Mouse (Mus musculus) urinary bladder, postnatal 4 days (tissue): ENCODE data around the gene Crybb3.

Experiments
- DNase-seq, 2 experiments: peaks; one replicate each; pipeline ENCODE4 v3.0.0; 2021 to 2022; ENCODE audit warnings: low spot score in 2 of 2

The Crybb3 gene

GRCm38 (mm10) chr5:113049876-113050275, 31.5 kb downstream of the Crybb3 start:
- no peak for DNase-seq

DNA sequence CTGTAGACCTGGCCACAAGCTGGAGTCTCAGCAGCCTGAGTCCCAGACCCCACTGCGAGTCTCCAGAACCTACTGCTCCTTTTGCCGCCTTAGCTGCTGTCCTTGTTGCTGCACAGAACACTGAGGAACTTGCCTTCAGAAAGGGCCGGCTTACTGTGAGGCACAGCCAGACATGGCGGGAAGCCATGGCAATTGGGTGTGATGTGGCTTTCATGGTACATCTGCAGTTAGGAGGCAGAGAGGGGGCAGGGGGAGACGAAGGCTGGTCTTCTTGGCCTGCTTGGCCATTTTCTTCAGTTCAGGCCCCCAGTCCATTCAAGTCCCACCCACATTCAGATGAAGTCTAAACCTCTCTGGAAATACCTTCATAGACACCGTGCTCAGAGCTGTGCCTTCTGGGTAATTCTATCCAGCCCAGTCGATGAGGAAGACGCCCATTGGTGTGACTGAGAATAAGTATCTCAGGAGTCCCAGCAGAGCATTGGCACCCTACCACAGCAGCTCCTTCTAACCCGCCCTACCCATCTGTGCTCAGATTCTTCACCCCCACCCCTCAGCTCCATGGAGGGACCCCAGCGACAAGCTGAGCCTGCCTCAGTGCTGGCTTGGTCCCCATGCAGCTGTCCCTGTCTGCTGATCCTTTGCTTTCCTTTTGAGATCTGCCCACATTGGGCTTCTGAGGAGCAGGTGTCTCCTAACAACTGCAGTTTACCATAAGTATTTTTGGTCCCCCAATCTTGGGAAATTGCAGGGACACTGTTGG, 35.7 kb downstream of the Crybb3 start:
- DNase-seq: no peak

- no peak for DNase-seq
Observed at GRCm38 (mm10) chr5:113043531-113043930, 37.9 kb downstream of the Crybb3 start.

DNA sequence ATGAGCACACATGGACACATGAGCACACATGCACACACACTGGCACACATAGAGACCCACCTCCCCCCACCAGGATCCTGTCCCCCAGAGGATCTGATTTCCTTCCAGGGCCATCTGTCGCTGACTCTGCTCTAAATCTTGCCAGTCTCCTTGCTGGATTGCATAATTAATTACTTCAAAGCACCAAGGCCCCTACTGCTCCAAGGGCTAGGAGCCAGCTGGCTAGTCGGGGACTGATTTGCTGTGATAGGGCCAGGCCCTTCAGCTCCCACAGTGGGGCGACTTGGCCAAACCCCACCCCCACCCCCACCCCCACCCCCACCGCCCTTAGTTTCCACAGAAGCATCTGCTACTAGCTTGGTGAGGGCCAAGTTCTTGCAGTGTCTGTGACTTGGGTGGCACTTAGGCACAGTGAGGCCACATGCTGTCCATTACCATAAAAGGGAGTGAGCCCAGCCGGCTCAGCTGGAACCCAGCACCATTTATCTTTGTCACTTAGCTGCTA, 39.8 kb downstream of the Crybb3 start:
- no peak for DNase-seq

DNA sequence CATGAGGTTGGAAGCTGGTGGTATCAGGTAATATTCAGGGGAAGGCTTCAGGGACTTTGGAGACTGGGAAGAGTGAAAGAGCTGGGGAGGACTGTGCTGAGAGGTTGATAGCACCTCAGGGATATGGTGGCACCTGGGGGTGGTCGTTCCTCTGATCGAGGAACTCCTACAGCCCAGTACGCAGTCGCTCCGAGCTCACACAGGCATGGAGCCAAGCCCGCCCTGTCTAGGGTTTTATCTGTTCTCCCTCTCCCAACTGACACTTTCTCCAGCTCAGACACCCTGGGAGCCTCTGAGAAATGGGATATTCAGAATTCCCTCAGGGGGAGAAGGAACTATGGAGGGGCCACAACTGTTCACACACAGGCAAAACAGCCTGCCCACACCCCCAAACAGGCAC, 40.6 kb downstream of the Crybb3 start:
- no peak for DNase-seq

GRCm38 (mm10) chr5:113038601-113039000, 42.8 kb downstream of the Crybb3 start:
- DNase-seq: no peak

GRCm38 (mm10) chr5:113035094-113036047, 46.0 kb downstream of the Crybb3 start:
- DNase-seq: no peak

GRCm38 (mm10) chr5:113031201-113031754, 50.1 kb downstream of the Crybb3 start:
- DNase-seq: no peak

GRCm38 (mm10) chr5:113030082-113030481, 51.3 kb downstream of the Crybb3 start:
- DNase-seq: no peak

DNA sequence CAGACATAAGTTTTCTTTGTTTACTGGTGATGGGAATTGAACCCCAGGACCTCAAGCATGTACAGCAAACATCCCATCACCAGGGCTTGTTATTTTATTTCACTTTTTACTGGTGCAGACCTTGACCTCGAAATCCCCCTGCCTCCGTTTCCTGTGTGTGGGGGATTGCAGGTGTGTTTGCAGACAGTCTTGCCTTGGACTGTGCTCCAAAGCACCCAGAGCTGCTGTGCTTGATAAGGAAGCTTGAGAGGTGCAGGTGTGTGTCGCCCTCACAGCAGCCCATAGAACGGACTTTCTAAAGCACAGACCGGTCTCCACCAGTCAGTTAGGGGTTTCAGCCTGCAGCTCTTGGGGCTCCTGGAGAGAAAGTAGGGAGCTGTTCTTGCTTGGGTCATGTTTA, 54.7 kb downstream of the Crybb3 start:
- no peak for DNase-seq
